Mouse (Mus musculus): Measurements from ENCODE around the gene Ankrd23. TPM values are rescaled to one million over a fixed set of nuclear protein-coding genes. Genes with fewer than 3 reads are reported as not detected.

Gene Ankrd23
- total RNA-seq, 2 experiments from 2014 or later, result 2.2 to 2.3 TPM

- ATAC-seq (ENCODE audit: poor library complexity, severe bottlenecking), result peak; percentile 99
Observed at GRCm38 (mm10) chr1:36546888-36547471, 10.3 kb upstream of the Ankrd23 start, which contains the start of gene Ankrd39. Ankrd39 (minus strand) TSS chr1:36547445.

GRCm38 (mm10) chr1:36545845-36546600 lies 9.3 kb upstream of the Ankrd23 start:
- ATAC-seq (ENCODE audit: poor library complexity, severe bottlenecking), result no peak

DNA sequence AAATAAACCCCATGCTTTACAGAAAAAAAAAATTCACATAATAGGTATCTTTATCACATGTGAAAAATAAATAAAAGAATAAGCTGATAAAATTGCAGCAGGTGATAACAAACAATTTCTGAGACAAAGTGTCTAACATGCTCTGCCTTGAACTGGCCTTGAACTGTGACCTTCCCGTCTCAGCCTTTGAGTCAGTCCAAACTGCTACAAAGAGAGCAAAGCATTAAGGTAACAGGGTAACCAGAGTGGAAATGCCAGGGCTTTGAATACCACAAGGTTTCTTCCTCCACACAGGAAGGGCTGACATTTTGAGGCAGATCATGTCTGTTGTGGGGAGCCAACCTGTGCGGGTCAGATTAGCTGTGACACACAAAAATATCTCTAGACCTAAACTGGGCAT lies 8.7 kb upstream of the Ankrd23 start:
- no peak for ATAC-seq (ENCODE audit: poor library complexity, severe bottlenecking)

GRCm38 (mm10) chr1:36542925-36543324 lies 6.2 kb upstream of the Ankrd23 start:
- no peak for ATAC-seq (ENCODE audit: poor library complexity, severe bottlenecking)

GRCm38 (mm10) chr1:36541844-36542243 lies 5.2 kb upstream of the Ankrd23 start:
- no peak for ATAC-seq (ENCODE audit: poor library complexity, severe bottlenecking)

- ATAC-seq (ENCODE audit: poor library complexity, severe bottlenecking), result no peak
Observed at GRCm38 (mm10) chr1:36540807-36541206, 4.1 kb upstream of the Ankrd23 start.

DNA sequence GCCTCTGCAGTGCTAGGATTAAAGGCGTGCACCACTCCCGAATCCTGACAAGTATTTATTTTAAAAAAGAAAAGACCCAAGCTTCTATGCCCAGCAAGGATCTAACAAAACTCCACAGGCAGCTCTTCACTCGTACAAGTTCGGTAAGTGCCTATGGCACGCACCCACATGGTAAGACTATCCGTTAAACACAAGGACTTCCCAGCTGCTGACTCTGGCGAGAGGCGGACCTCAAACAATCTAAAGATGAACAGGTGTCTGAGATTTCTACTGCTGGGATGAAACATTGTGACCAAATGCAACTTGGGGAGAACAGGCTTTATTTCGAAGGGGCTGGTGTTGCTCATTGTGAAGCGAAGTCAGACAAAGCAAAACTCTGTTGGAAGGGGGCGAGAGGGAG lies 3.4 kb upstream of the Ankrd23 start:
- ATAC-seq (ENCODE audit: poor library complexity, severe bottlenecking), result no peak

DNA sequence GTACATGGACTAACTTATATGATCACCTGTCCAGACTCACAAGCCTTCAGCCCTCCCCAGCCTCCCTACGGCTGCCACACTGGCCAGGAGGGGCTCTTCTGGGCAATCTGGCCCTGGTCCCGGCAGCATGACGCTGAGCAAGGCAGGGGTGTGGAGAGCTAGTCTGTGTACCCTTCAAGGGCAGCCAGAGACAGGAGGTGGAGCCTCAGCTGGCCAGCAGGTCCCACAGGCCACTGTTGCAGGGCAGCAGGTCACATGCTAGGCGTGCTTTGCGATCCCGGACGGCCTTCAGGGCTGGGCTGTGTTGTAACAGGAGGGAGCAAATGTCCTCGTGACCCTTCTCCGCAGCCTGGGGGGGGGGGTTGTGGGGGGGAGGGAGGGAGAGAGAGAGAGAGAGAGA lies 2.5 kb upstream of the Ankrd23 start, which contains the start of gene Gm42417:
Gm42417 (minus strand) TSS at position 244 of the 400 bp plus-strand sequence.
- ATAC-seq (ENCODE audit: poor library complexity, severe bottlenecking), result no peak

- no peak for ATAC-seq (ENCODE audit: poor library complexity, severe bottlenecking)
Observed at GRCm38 (mm10) chr1:36538727-36539126, 2.0 kb upstream of the Ankrd23 start.

GRCm38 (mm10) chr1:36536397-36536728 lies 320 bp downstream of the Ankrd23 start:
- ATAC-seq (ENCODE audit: poor library complexity, severe bottlenecking), result no peak

GRCm38 (mm10) chr1:36535477-36536396 lies 946 bp downstream of the Ankrd23 start:
- no peak for ATAC-seq (ENCODE audit: poor library complexity, severe bottlenecking)

GRCm38 (mm10) chr1:36534595-36535058 lies 2.1 kb downstream of the Ankrd23 start:
- ATAC-seq (ENCODE audit: poor library complexity, severe bottlenecking), result 0 out of 2 replicates have a peak, but pooled peaks have one; percentile 12

DNA sequence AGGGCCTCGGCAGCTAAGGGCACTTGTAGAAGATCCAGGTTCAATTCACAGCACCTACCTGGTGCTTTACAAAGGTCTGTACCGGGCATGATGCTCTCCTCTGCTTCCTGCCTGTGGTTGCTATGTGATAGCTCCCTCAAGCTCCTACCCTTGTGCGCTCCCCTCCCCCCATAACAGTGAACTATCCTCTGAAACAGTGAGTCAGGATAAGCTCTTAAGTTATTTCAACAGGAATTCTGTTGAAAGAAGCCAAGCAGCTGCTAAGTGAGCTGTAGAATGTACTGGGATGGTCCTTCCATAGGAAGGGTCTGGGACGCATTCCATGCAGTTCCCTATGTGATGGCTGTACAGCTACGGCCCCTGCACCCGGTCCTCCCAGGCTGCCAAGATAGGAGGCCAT lies 3.1 kb downstream of the Ankrd23 start:
- ATAC-seq (ENCODE audit: poor library complexity, severe bottlenecking), result no peak

DNA sequence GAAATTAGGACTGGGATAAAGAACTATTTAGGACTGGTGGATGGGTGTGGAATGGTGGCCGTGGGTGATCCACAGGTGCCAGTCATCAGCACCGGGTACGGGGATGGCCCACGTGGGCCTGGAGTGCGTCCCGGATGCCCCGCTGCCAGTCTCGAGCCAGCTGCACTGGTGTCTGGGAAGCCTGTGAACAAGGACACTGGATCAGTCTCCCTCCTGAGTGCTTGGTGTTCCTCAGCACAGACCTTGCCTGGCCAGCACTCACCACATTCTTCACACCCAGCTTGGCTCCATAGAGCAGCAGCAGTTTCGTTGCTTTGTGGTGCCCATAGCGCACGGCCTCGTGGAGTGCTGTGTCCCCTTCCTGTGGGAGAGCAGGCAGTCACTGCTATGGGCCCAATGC lies 5.2 kb downstream of the Ankrd23 start:
- ATAC-seq (ENCODE audit: poor library complexity, severe bottlenecking), result no peak

DNA sequence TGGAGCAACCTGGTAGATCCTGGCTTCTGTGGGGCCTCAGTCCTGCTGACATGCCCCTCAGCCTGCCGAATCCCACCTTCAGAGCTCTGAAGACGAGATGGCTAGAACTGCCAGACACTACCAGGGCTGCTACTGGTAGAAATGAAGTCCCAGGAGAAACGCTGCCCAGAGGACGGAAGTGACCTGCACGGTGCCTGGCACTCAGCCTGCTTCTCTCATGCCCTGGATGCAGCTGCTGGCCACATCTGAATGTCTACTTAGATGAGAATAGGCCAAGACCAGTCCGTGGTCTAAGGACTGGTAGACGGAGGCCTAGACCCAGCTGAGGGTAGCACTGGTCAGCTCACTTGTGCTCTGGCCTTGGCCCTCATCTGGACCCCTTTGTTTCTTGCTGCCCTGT lies 5.7 kb downstream of the Ankrd23 start:
- ATAC-seq (ENCODE audit: poor library complexity, severe bottlenecking), result no peak

DNA sequence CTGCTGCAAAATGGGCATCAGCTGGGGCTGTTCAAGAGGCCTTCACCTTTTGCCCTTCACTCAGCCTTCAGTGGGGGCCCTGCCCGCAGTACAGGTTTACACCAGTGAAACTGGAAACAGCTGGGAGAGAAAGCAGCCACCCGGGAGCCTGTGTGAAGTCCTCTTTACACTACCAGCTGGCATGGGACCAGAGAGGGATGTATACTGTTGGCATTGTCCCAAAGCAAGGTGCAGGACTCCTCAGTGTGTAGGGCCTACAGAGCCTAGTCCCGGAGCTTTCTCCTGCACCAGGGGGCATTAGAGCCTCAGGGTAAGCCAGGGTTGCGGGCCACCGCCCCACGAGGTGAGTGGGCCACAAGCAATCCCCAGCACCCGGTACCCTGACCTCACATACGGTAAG lies 6.2 kb downstream of the Ankrd23 start:
- no peak for ATAC-seq (ENCODE audit: poor library complexity, severe bottlenecking)

DNA sequence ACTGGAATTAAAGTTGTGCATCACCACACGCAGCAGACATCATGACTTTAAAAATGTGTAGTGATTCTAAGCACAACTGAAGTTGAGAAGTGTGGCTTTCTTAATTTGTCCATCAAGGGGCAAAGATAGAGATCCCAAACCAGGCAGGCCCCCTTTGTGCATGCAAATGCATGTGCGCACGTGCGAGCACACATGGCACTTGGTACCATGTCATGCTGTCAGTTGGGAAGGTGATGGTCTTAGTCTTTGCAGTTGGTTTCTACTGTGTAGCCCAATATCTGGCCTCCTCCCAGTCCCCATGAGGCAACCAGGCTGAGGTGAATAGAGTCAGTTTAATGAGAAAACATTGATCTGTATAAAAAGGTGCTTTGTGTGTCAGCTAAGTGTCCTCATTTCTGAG lies 6.8 kb downstream of the Ankrd23 start:
- ATAC-seq (ENCODE audit: poor library complexity, severe bottlenecking), result no peak

DNA sequence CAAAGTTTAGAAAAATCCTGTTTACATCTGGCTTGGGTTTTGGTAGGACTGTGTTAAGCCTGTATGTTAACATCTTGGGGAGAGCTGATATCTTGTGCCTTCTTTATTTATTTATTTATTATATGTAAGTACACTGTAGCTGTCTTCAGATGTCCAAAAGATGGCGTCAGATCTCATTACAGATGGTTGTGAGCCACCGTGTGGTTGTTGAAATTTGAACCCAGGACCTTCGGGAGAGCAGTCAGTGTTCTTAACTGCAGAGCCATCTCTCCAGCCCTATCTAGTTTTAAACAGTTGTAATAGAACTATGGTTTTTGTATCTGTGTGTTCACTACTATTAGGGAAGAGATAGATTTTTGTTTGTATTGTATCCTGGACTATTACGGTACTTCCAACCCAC lies 7.4 kb downstream of the Ankrd23 start:
- ATAC-seq (ENCODE audit: poor library complexity, severe bottlenecking), result no peak

- no peak for ATAC-seq (ENCODE audit: poor library complexity, severe bottlenecking)
Observed at GRCm38 (mm10) chr1:36528351-36528750, 8.3 kb downstream of the Ankrd23 start.

DNA sequence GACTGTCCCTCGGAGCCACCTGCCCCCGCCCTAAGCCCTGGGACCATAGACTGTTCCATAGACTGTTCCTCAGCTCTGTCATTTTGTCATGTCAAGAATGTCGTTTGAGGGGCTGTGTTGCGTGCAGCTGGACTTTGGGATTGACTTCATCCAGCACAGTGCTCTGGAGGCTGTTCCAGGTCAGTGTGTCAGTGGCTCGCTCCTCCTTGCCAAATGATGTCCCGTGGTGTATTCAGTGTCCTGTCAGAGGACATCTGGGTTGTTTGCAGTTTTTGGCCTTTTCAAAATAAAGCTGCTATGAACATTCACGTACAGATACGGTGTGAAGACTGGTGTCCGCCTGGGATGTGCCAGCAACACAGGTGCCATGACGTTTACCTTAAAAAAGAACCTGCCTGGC lies 9.8 kb downstream of the Ankrd23 start:
- no peak for ATAC-seq (ENCODE audit: poor library complexity, severe bottlenecking)

GRCm38 (mm10) chr1:36525774-36526173 lies 10.9 kb downstream of the Ankrd23 start:
- ATAC-seq (ENCODE audit: poor library complexity, severe bottlenecking), result no peak

Data from megakaryocyte, adult 5-6 weeks (primary cell).